Comparison of ENCODE assay signal across 8 mouse cellular contexts in the genomic region with DNA sequence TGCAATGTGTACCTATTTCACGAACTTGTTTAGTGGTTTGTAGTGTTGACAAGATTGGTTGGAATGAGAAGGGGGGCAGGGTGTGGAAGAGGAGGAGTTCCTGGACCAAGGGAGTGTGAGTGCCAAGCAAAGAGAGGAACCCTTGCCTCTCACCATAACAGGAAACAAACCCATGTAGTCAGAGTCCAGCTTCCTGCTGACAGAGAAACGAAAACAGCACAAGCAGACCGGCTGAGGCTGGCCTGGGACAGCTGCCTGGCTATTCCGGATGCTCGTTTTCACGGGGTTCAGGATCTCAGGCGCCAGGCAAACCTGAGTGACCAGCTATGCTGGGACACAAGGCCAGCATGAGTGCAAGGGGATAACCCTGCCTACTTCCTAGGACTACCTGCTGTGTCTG.
DNase-seq lines count a peak whose midpoint lies in the region; ATAC-seq and TF ChIP-seq lines count a peak whose summit lies in the region.

No protein-coding gene starts in this region.

- 78% methylated on average over 7 of the region's 7 CpGs for WGBS in kidney, embryonic 15.5 days

- no peaks in the 10 kb centered on the region for H3K36me3 ChIP-seq in kidney, embryonic 15.5 days

- DNase-seq in left cerebral cortex, adult 2 months (ENCODE audit: extremely low spot score in 1 of 2, low spot score in 2 of 2), result no peak
- no peak for DNase-seq in left cerebral cortex, postnatal 36 days (ENCODE audit: low spot score in 2 of 2)
- peak; percentile 21 for DNase-seq in fibroblast of lung, adult 2 months (ENCODE audit: low read depth)
- DNase-seq in lung, postnatal 4 days, result peak; percentile 70 to 83
- no peak for DNase-seq in thymus, postnatal 4 days
- no peak for DNase-seq in left cerebral cortex, adult 18-20 months (ENCODE audit: low spot score in 2 of 2)
- no peak for DNase-seq in embryo, embryonic 11 days

- no peak overlapping the region for H3K9ac ChIP-seq in kidney, embryonic 15.5 days

- peak overlapping the region; percentile 42; the same call in 1 of the 2 replicates for H3K27ac ChIP-seq in left cerebral cortex, adult 2 months
- peak overlapping the region; percentile 50; the same call in 1 of the 2 replicates for H3K27ac ChIP-seq in kidney, embryonic 15.5 days

- H3K4me1 ChIP-seq in kidney, embryonic 15.5 days, result no peaks in the 10 kb centered on the region

- H3K9me3 ChIP-seq in kidney, embryonic 15.5 days (replicated peaks), result no peaks in the 10 kb centered on the region

- no peak for TF ChIP-seq CTCF in left cerebral cortex, adult 2 months (IDR thresholded peaks at IDR 0.05)

- H3K4me2 ChIP-seq in kidney, embryonic 15.5 days, result no peak overlapping the region

- no peak overlapping the region for H3K4me3 ChIP-seq in left cerebral cortex, adult 2 months
- H3K4me3 ChIP-seq in kidney, embryonic 15.5 days (replicated peaks), result no peak overlapping the region

- ATAC-seq in kidney, embryonic 15.5 days (replicated peaks; ENCODE audit: low FRiP score), result 0 out of 2 replicates have a peak, but pooled peaks have one; percentile 15

- intact Hi-C loops in left cerebral cortex, adult 2 months (cut with DNase I), result no loop called here
- intact Hi-C loops in left cerebral cortex, postnatal 36 days (cut with DNase I), result no loop called here

- H3K27me3 ChIP-seq in kidney, embryonic 15.5 days, result no peaks in the 10 kb centered on the region

Comparison
In these comparisons a context has a peak if more than half of its experiments do, and no peak if none do; other contexts are left out.
1. DNase-seq: peak in fibroblast of lung, adult 2 months (single experiment) and lung, postnatal 4 days (2 of 2); none in left cerebral cortex, adult 2 months (0 of 2), left cerebral cortex, postnatal 36 days (0 of 2), thymus, postnatal 4 days (single experiment), left cerebral cortex, adult 18-20 months (0 of 2) and embryo, embryonic 11 days (single experiment).